Mouse (Mus musculus): Measurements from ENCODE around the gene Hspa1l. TPM values are rescaled to one million over a fixed set of nuclear protein-coding genes. Genes with fewer than 3 reads are reported as not detected.
"Not testable (repeated sequence)": the region's sequence is repeated elsewhere in the genome, so short reads cannot be mapped to it uniquely, and the experiment has no call there.

Hspa1l gene
- under 1 TPM in 1 of 2 experiments, not detected in 1; 0.32 TPM for total RNA-seq (2021)

GRCm38 (mm10) chr17:34972069-34972749, at the start of gene Hspa1l, which contains the start of gene Hspa1a:
Gene Hspa1l, plus strand, starts transcription at chr17:34972703.
Gene Hspa1a, minus strand, starts transcription at chr17:34972156.
- DNase-seq (ENCODE audit: low spot score in 2 of 2), result peak; percentile 83
- intact Hi-C loops (cut with DNase I), result not testable (repeated sequence)

DNA sequence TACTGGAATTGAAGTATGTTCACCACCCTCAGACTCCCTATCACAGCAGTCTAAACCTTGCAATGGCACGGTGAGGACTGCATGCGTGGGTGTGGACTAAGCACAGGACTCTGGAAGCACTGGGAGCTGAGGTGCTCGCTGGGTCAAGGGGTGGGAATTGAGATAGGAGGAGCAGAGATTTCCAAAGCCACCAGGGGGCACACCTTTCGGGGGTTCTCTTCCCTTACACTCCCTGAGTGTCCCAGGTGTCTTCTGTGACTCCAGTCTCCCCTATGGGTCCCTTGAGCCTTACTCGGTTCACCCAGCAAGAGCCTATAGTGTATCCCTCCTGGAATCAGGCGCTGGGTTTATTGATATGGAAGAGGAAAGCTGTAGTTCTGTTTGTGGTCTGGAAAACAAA, 49.6 kb upstream of the Hspa1l start:
- no peak for DNase-seq (ENCODE audit: low spot score in 2 of 2)
- intact Hi-C loops (cut with DNase I), result no loop called here

DNA sequence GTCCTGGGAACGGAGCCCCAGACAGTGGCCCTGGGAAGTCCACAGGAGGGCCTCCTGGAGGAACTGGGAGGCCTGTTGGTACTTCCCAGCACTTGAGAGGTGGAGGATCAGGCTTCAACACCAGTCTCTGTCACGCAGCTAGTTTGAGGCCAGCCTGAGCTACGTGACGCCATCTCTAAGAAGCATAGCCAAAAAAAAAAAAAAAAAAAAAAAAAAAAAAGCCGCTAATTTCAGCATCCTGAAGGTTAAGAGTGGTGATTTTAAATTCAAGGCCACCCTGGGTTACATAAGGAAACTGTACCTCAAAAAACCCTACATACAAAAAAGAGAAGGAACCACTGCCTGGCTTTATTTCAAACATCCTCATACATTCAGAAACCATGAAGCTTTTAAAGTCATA, 48.2 kb upstream of the Hspa1l start:
- intact Hi-C loops (cut with DNase I), result no loop called here
- no peak for DNase-seq (ENCODE audit: low spot score in 2 of 2)

DNA sequence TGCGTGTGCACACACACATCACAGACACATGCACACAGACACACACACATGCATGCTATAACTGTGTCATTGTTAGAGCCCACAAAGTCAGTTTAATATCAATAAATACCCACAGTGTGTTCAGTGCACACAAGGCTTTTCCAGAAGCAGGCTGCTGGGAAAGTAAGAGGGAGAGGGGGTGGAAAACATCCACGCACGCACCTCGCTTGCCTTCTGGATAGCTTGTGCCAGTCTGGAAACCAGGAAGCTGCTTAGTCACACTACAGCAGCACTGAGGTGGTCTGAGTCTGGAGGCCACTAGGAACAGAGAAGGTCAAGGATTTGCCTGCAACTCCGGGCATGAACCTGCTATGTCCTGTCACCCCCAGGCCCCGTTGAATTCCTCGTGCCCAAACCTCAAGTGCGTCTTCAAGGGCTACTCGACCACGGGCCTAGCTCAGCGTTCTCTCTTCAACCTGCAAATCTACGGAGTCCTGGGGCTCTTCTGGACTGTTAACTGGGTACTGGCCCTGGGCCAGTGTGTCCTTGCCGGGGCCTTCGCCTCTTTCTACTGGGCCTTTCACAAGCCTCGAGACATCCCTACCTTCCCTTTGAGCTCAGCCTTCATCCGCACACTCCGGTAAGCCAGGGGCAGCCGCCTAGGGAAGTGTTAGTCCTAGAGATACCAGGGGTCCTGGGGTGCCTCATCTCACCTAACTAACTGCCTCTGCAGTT, 45.0 kb upstream of the Hspa1l start:
- intact Hi-C loops (cut with DNase I), result no loop called here
- DNase-seq (ENCODE audit: low spot score in 2 of 2), result peak; percentile 32 to 39

- DNase-seq (ENCODE audit: low spot score in 2 of 2), result no peak
- intact Hi-C loops (cut with DNase I), result no loop called here
Observed at GRCm38 (mm10) chr17:34928841-34929240, 43.7 kb upstream of the Hspa1l start.

- DNase-seq (ENCODE audit: low spot score in 2 of 2), result peak; percentile 95 to 97
- intact Hi-C loops (cut with DNase I), result no loop called here
Observed at GRCm38 (mm10) chr17:34931061-34931734, 41.3 kb upstream of the Hspa1l start, which contains the start of gene Neu1. Gene Neu1, plus strand, starts transcription at chr17:34931253.

DNA sequence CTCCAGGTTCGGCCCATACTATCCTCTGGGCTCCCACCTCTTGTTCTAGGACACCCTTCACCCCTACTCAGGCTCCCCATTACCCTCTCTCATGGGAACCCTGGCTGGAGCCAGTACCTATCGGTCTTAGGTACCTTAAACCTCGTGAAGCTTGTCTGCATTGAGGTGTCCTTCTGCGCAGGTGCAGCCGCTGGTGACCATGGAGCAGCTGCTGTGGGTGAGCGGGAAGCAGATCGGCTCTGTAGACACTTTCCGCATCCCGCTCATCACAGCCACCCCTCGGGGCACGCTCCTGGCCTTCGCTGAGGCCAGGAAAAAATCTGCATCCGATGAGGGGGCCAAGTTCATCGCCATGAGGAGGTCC, 40.8 kb upstream of the Hspa1l start:
- intact Hi-C loops (cut with DNase I), result no loop called here
- DNase-seq (ENCODE audit: low spot score in 2 of 2), result peak; percentile 43 to 60

- no peak for DNase-seq (ENCODE audit: low spot score in 2 of 2)
- intact Hi-C loops (cut with DNase I), result no loop called here
Observed at GRCm38 (mm10) chr17:34932287-34932686, 40.2 kb upstream of the Hspa1l start.

- intact Hi-C loops (cut with DNase I), result no loop called here
- no peak for DNase-seq (ENCODE audit: low spot score in 2 of 2)
Observed at GRCm38 (mm10) chr17:34934031-34934430, 38.5 kb upstream of the Hspa1l start.

GRCm38 (mm10) chr17:34934830-34935229, 37.7 kb upstream of the Hspa1l start:
- intact Hi-C loops (cut with DNase I), result no loop called here
- no peak for DNase-seq (ENCODE audit: low spot score in 2 of 2)

DNA sequence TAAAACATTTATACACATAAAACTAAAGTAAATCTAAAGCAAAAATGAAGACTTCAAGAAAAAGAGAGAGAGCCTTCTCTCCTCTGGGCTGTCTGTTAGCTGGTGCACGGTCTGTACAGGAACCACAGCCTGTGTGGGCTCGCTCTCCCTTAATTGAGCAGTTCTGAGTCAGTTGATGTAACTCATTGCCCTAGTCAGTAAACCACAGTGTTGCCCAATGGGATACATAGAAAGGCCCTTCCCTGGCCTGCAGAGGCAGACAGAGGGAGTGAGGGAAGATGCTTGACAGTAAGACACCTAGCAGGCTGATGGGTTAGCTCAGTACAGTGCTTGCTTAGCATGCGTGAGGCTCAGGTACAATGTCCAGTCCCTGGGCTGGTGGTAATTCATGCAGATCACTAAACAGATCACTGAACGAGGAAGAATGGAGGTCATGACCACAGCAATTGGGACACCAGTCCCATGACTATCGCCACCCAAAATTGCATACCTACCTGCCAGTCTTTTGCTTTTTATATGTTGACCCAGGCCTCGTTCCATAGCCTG, 34.5 kb upstream of the Hspa1l start:
- no peak for DNase-seq (ENCODE audit: low spot score in 2 of 2)
- intact Hi-C loops (cut with DNase I), result no loop called here

GRCm38 (mm10) chr17:34941344-34942041, 31.0 kb upstream of the Hspa1l start:
- no peak for DNase-seq (ENCODE audit: low spot score in 2 of 2)
- intact Hi-C loops (cut with DNase I), result no loop called here

GRCm38 (mm10) chr17:34943128-34943815, 29.2 kb upstream of the Hspa1l start:
- DNase-seq (ENCODE audit: low spot score in 2 of 2), result no peak
- intact Hi-C loops (cut with DNase I), result no loop called here

DNA sequence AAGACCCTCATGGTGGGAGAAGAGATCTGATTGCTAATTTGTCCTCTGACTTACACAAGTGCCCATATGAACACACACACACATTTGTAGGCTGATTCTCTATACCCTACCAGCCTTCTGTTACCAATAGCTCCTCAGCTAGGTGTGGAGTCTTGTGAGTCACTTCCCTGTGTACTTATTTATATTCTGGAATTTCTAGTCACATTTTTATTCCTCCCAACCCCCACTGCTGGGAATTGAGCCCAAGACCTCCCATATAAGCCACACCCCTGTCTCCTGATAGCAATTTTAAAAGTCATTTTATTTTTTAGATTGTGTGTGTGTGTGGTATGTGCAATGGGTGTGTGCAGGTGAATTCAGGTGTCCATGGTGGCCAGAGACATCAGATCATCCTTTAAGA, 28.1 kb upstream of the Hspa1l start:
- intact Hi-C loops (cut with DNase I), result no loop called here
- DNase-seq (ENCODE audit: low spot score in 2 of 2), result no peak

- DNase-seq (ENCODE audit: low spot score in 2 of 2), result no peak
- intact Hi-C loops (cut with DNase I), result no loop called here
Observed at GRCm38 (mm10) chr17:34946486-34947140, 25.9 kb upstream of the Hspa1l start.

DNA sequence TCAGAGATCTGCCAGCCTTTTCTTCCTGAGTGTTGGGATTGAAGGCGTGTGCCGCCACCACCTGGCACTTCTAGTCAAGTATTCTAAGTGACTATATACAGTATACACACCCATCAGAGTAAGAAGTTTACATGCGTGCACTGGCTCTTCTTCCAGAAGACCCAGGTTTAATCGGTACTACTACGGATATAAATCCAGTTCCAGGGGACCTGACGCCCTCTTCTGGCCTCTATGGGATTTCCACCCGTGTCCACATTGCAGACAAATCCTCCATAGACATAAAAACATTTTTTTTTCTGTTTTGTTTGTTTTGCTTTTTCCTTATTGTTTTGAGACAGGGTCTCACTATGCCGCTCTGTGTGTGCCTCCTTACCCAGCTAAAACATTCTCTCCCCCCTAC, 24.9 kb upstream of the Hspa1l start:
- intact Hi-C loops (cut with DNase I), result no loop called here
- DNase-seq (ENCODE audit: low spot score in 2 of 2), result no peak

DNA sequence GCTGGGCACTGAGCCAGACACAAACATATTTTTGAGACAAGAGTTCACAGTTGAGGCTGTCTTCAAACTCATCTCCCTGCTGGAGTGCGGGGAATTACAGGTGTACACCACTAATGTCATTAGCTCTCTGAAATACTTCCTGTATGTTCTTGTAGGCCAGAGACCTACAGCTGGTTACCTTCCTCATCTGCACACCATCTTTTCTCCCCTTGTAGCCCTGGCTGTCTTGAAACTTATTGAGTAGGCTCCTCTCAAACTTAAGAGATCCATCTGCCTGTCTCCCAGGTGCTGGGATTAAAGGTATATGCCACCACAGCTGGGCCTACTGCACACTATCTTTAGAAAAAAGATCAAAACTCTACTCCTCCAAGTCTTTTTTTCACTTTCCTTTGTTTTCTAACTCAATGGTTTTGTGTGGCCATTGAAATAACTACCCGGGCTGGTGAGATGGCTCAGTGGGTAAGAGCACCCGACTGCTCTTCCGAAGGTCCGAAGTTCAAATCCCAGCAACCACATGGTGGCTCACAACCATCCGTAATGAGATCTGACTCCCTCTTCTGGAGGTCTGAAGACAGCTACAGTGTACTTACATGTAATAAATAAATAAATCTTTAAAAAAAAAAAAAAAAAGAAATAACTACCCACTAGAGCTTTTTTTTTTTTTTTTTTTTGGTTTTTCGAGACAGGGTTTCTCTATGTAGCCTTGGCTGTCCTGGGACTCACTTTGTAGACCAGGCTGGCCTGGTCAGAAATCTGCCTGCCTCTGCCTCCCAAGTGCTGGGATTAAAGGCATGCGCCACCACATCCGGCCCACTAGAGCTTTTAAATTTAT, 23.6 kb upstream of the Hspa1l start:
- intact Hi-C loops (cut with DNase I); DNase-seq (ENCODE audit: low spot score in 2 of 2): not testable (repeated sequence)

- DNase-seq (ENCODE audit: low spot score in 2 of 2), result no peak
- intact Hi-C loops (cut with DNase I), result no loop called here
Observed at GRCm38 (mm10) chr17:34949553-34949969, 22.9 kb upstream of the Hspa1l start.
